Mouse (Mus musculus) intestine, embryonic 15.5 days (tissue): ENCODE data around the gene Gtf2a1. TPM values are rescaled to one million over a fixed set of nuclear protein-coding genes. Genes with fewer than 3 reads are reported as not detected.
"Not testable (repeated sequence)": the region's sequence is repeated elsewhere in the genome, so short reads cannot be mapped to it uniquely, and the experiment has no call there.

ENCODE experiments used
- ATAC-seq: fragments of 200-750 bp; cut with Nextera tagmentation; 2 replicates; pipeline ENCODE4 v1.8.0; 2017; ENCODE audit warnings: moderate TSS enrichment, moderate library complexity
- H3K27ac ChIP-seq: fragments of 300-500 bp; sonication (generic); 2 replicates; pipeline ENCODE4 v1.5.1; 2015; ENCODE audit warnings: mild to moderate bottlenecking, inconsistent platforms
- H3K27me3 ChIP-seq: fragments of 300-500 bp; sonication (generic); replicated peaks from 2 replicates; pipeline ENCODE4 v1.6.1; 2015; ENCODE audit warnings: inconsistent platforms
- H3K36me3 ChIP-seq: fragments of 300-500 bp; sonication (generic); 2 replicates; pipeline ENCODE4 v1.6.1; 2015; ENCODE audit warnings: inconsistent platforms
- H3K4me1 ChIP-seq: fragments of 300-500 bp; sonication (generic); replicated peaks from 2 replicates; pipeline ENCODE4 v1.6.1; 2015; ENCODE audit warnings: inconsistent platforms
- H3K4me2 ChIP-seq: fragments of 300-500 bp; sonication (generic); replicated peaks from 2 replicates; pipeline ENCODE4 v1.6.1; 2015; ENCODE audit warnings: mild to moderate bottlenecking, inconsistent platforms
- H3K4me3 ChIP-seq: fragments of 300-500 bp; sonication (generic); replicated peaks from 2 replicates; pipeline ENCODE4 v1.5.1; 2015; ENCODE audit warnings: inconsistent platforms
- H3K9ac ChIP-seq: fragments of 300-500 bp; sonication (generic); 2 replicates; pipeline ENCODE4 v1.6.1; 2015; ENCODE audit warnings: inconsistent platforms
- H3K9me3 ChIP-seq: fragments of 300-500 bp; sonication (generic); 2 replicates; pipeline ENCODE4 v1.6.1; 2016; ENCODE audit warnings: inconsistent platforms
- WGBS: fragments of 180-500 bp; shearing (Covaris S2); methylation state at CpG from one replicate; pipeline ENCODE4 v1.1.7; 2015; 5-methylcytosine and 5-hydroxymethylcytosine counted together
- polyA plus RNA-seq: library from polyadenylated mRNA; unstranded; fragments of >200 nt; fragmentation: Nextera tagmentation; extraction: Ambion mirVana; gene quantifications from 2 replicates; pipeline ENCODE4 v1.2.1, GENCODE M21; 2015

Gtf2a1 gene
- polyA plus RNA-seq, 1 experiment from 2014 or later: 37.5 TPM

DNA sequence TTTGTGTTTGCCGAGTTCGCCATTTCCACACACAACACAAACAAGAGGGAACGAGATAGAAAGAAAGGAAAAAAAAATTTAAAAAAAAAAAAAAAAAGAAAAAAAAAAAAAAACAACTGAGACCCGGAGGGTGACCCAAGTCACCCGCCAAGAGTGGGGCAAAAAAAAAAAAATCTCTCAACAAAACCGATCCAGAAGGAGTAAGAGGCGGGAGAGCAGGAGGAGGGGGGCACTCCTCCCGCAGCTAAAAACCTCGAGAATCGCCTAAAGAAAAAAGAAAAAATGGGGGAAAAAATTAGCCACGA is 793 bp downstream of the Gtf2a1 start:
- Histone ChIP-seq H3K9ac (peak overlapping the region; percentile 99), H3K27ac (peak overlapping the region; percentile 100), H3K4me2 (peak overlapping the region; percentile 23; the same call in 1 of the 2 replicates), H3K9me3 (no peaks in the 10 kb centered on the region), H3K4me1 (peaks cover 5% of the 10 kb centered on the region; the same call in 1 of the 2 replicates), H3K4me3 (peak overlapping the region; percentile 90), H3K36me3 (0 out of 2 replicates have a peak, but pooled peaks cover 2% of the 10 kb centered on the region), H3K27me3 (no peaks in the 10 kb centered on the region)
- 0% methylated on average over 11 of the region's 11 CpGs for WGBS
- ATAC-seq: no peak

DNA sequence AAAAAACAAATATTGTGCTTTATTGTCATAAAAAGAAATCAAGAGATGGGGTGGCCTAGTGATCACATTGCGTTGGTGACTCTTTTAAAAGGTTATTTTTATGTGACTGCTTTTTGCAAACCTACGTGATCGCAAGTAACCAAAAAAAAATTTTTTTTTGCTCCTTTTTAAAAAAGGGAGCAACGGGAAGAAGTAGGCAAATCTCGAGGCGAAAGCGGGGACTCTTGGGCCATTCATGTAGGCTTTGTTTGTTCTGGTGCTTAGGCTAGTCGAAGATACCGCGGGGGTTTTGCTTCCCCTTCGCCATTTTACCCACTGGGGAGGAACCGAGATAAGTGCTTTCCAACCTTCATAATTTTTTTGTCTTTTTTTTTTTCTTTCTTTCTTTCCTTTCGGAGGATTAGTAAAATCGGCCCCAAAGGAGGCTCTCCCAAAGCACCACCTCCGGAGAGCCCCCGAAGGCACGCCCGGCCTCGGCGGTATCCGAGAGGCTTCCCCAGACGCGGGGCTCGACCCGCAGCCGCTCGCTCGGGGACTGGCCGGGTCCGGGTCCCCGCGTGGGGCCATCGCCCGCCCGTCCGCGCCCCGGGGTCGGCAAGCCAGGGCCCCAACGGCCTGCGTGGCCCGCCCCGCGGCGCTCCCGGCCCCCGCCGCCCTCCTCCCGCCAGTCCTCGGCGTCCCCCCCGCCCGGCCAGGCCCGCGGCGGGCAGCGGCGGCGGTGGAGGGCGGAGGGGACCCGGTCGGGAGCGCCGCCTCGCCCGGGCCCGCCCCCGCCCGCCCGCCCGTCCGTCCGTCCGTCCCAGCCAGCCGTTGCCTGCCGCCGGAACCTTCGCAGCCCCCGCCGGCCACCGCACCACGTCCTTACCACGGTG is 1.4 kb downstream of the Gtf2a1 start:
- WGBS: under 1% methylated on average over 66 of the region's 83 CpGs
- Histone ChIP-seq H3K9me3 (no peaks in the 10 kb centered on the region), H3K4me3 (peak overlapping the region; percentile 90), H3K4me1 (peaks cover 5% of the 10 kb centered on the region; the same call in 1 of the 2 replicates), H3K27ac (peak overlapping the region; percentile 100), H3K27me3 (no peaks in the 10 kb centered on the region), H3K4me2 (peak overlapping the region; percentile 61), H3K9ac (peak overlapping the region; percentile 99), H3K36me3 (0 out of 2 replicates have a peak, but pooled peaks cover 2% of the 10 kb centered on the region)
- peak; percentile 10 for ATAC-seq

DNA sequence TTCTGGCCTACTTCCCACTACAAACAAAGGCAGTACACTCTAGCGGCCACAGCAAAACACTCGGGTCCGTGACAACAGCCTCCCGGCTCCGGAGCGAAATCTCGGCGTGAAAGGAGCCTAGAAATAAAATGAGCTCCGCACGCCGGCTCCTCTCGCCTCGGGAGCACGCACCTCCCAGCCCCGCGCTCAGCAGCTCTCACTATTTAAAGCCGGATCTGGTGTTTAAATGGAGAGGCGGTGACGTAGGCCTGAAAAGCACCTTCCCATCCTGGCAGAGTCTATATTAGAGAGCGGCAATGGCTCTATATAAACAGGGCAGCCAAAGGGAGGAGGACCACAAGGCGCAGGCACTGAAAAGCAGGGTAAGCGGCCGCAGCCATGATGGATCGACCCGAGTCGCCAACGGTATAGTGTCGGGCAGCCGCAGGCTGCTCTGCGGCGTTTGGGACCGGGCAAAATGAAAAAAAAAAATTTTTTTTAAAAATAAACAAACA is 2.1 kb downstream of the Gtf2a1 start:
- WGBS: under 1% methylated on average over 32 of the region's 32 CpGs
- H3K4me3 ChIP-seq: peak overlapping the region; percentile 90
- H3K9ac ChIP-seq: peak overlapping the region; percentile 99
- peak overlapping the region; percentile 61 for H3K4me2 ChIP-seq
- H3K27ac ChIP-seq: peak overlapping the region; percentile 100
- H3K27me3 ChIP-seq: no peaks in the 10 kb centered on the region
- peak; percentile 86 for ATAC-seq
- H3K9me3 ChIP-seq: no peaks in the 10 kb centered on the region
- H3K4me1 ChIP-seq: peaks cover 5% of the 10 kb centered on the region; the same call in 1 of the 2 replicates
- H3K36me3 ChIP-seq: 0 out of 2 replicates have a peak, but pooled peaks cover 4% of the 10 kb centered on the region

DNA sequence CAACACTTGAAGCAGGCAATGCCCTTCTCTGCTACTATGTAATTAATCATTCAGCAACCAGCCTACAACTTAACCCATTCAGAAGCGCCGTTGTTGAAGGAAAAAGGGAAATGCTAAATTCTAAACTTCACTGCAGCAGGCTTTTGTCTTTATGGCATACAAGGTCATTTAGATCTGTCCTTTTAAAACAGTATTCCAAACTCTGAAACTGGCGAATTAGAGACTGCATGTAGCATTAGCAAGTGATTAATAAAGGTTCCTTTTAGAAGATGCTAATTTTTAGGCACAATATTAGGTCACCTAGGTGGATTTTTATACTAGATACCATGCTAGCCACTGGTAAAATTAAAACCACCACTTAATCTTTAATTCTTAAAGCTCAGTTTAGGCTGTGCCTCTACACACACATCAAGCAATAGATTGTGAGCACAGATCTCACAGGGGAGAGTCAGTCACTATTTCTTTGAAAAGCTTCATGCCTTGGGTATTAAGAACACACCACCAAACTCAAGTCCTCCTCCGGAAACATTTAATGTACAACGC is 2.7 kb downstream of the Gtf2a1 start:
- H3K36me3 ChIP-seq: 0 out of 2 replicates have a peak, but pooled peaks cover 4% of the 10 kb centered on the region
- peak overlapping the region; percentile 100; the same call in 1 of the 2 replicates for H3K27ac ChIP-seq
- no peak for ATAC-seq
- H3K4me3 ChIP-seq: peak overlapping the region; percentile 90
- H3K4me2 ChIP-seq: peak overlapping the region; percentile 61
- peaks cover 5% of the 10 kb centered on the region; the same call in 1 of the 2 replicates for H3K4me1 ChIP-seq
- no peaks in the 10 kb centered on the region for H3K27me3 ChIP-seq
- H3K9ac ChIP-seq: peak overlapping the region; percentile 99; the same call in 1 of the 2 replicates
- WGBS: 10% methylated on average over 5 of the region's 5 CpGs
- no peaks in the 10 kb centered on the region for H3K9me3 ChIP-seq

DNA sequence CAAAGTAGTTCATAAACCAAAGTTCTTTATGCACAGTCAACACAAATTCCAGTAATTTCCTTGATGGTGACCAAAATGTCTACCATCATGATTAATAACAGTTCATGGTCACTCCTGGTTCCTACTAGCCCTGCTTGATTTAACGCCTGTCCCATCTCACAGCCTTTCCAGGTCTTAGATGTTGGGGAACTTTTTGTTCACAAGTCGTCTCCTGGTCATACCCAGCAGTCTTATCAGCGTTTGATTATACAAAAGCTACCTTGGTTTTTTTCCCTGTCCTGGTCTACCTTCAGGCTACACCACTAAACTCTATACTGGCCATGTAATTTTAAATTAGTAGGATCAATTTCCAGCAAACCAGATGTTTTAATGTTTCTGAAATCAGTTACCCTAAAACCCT is 3.2 kb downstream of the Gtf2a1 start:
- H3K4me2 ChIP-seq: peak overlapping the region; percentile 61
- WGBS: 49% methylated on average over 3 of the region's 3 CpGs
- no peak for ATAC-seq
- H3K4me1 ChIP-seq: peaks cover 5% of the 10 kb centered on the region; the same call in 1 of the 2 replicates
- H3K27ac ChIP-seq: no peak overlapping the region
- H3K9me3 ChIP-seq: no peaks in the 10 kb centered on the region
- H3K27me3 ChIP-seq: no peaks in the 10 kb centered on the region
- H3K36me3 ChIP-seq: 0 out of 2 replicates have a peak, but pooled peaks cover 4% of the 10 kb centered on the region
- H3K9ac ChIP-seq: 0 out of 2 replicates have a peak overlapping the region, but pooled peaks have one; percentile 99
- peak overlapping the region; percentile 90 for H3K4me3 ChIP-seq

DNA sequence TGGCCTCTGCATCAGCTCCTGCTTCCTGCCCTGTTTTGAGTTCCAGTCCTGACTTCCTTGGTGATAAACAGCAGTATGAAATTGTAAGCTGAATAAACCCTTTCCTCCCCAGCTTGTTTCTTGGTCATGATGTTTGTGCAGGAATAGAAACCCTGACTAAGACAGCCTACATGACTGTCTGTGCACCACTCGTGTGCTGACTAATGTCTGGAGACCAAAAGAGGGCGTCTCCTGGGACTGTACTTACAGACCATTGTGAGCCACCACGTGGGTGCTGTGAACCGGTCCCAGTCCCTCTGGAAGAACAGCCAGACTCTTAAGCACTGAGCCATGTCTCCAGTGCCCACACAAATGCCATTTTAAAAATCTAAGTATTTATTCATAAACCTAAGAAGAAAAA is 4.5 kb downstream of the Gtf2a1 start:
- 96% methylated on average over 4 of the region's 4 CpGs for WGBS
- H3K27ac ChIP-seq, H3K36me3 ChIP-seq, H3K4me2 ChIP-seq, H3K9ac ChIP-seq, H3K9me3 ChIP-seq, H3K4me3 ChIP-seq, H3K4me1 ChIP-seq, ATAC-seq, H3K27me3 ChIP-seq: not testable (repeated sequence)

DNA sequence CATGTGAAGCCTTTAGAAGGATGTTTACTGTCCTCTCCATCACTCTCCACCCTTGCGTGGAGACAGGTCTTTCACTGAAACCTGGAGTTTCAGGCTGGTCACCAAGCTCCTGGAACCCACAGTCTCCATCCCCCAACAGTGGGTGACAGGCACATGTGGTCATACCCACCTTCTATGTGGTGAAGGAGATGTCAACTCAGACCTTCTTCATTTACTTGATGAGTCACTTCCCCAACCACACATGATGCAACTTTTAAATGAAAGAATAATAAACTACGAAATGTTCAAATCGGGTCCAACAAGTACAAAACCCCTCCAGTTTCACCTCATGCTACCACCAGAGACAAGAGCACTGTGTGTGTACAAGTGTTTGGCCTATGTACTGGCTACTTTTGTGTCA is 5.1 kb downstream of the Gtf2a1 start:
- no peak overlapping the region for H3K27ac ChIP-seq
- H3K36me3 ChIP-seq: 0 out of 2 replicates have a peak, but pooled peaks cover 4% of the 10 kb centered on the region
- no peaks in the 10 kb centered on the region for H3K9me3 ChIP-seq
- no peak for ATAC-seq
- no peak overlapping the region for H3K9ac ChIP-seq
- H3K4me3 ChIP-seq: no peak overlapping the region
- H3K4me1 ChIP-seq: peaks cover 5% of the 10 kb centered on the region; the same call in 1 of the 2 replicates
- H3K4me2 ChIP-seq: no peak overlapping the region
- WGBS: 89% methylated on average over 3 of the region's 3 CpGs
- no peaks in the 10 kb centered on the region for H3K27me3 ChIP-seq

DNA sequence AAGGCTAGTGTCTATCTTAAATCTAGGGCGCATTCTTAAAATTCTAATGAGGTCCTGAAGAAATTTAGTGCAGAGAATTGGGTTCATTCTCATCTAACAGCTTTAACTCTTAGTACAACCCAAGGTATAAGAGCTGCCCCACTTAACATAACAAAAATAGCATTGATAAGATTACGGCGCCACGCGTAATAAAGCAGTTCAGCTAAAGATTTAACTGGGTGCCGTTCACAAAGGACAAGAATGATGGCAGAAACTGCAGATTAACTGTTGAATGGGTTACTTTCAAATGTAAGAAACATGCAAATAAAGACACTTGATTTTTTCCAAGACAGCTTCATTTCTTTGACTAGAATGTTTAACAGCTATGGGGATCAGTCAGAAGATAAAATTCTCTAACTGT is 6.9 kb downstream of the Gtf2a1 start:
- Histone ChIP-seq H3K4me1 (peaks cover 5% of the 10 kb centered on the region; the same call in 1 of the 2 replicates), H3K9ac (no peak overlapping the region), H3K4me3 (no peak overlapping the region), H3K36me3 (0 out of 2 replicates have a peak, but pooled peaks cover 4% of the 10 kb centered on the region), H3K9me3 (no peaks in the 10 kb centered on the region), H3K27me3 (no peaks in the 10 kb centered on the region), H3K4me2 (no peak overlapping the region), H3K27ac (no peak overlapping the region)
- 75% methylated on average over 6 of the region's 6 CpGs for WGBS
- no peak for ATAC-seq

DNA sequence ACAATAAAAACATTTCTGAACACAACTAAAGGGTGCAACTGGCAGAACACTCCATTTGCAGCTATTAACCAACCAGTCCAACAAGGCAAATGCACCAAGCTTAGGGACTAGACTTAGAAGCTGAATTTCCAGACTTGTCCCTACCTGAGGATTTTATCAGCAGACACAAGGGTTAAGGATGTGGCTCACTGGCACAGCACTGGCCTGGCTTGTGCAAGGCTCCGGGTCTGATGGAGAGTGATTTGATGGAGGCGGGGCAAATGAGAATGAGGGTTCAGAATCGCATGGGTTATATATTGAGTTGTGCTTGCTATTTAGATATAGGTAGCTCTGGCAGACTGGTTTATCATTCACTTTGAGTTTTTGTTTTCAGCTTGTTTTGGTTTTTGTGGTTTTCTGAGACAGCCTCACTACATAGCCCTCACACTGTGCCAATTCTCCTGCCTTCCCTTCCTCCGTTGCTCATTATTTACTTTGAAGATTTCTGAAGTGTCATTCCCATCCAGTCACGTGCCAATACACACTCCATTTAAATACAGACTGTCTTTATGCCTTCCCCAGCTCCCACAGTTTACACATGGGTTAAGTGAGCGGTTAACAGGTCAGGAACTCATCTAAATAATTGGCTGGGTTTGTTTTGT is 7.8 kb downstream of the Gtf2a1 start:
- H3K36me3 ChIP-seq: 0 out of 2 replicates have a peak, but pooled peaks cover 4% of the 10 kb centered on the region
- 53% methylated on average over 6 of the region's 6 CpGs for WGBS
- H3K27me3 ChIP-seq: no peaks in the 10 kb centered on the region
- no peak for ATAC-seq
- H3K9ac ChIP-seq: no peak overlapping the region
- no peak overlapping the region for H3K4me3 ChIP-seq
- H3K4me1 ChIP-seq: peaks cover 5% of the 10 kb centered on the region; the same call in 1 of the 2 replicates
- no peak overlapping the region for H3K27ac ChIP-seq
- H3K4me2 ChIP-seq: no peak overlapping the region
- H3K9me3 ChIP-seq: no peaks in the 10 kb centered on the region

DNA sequence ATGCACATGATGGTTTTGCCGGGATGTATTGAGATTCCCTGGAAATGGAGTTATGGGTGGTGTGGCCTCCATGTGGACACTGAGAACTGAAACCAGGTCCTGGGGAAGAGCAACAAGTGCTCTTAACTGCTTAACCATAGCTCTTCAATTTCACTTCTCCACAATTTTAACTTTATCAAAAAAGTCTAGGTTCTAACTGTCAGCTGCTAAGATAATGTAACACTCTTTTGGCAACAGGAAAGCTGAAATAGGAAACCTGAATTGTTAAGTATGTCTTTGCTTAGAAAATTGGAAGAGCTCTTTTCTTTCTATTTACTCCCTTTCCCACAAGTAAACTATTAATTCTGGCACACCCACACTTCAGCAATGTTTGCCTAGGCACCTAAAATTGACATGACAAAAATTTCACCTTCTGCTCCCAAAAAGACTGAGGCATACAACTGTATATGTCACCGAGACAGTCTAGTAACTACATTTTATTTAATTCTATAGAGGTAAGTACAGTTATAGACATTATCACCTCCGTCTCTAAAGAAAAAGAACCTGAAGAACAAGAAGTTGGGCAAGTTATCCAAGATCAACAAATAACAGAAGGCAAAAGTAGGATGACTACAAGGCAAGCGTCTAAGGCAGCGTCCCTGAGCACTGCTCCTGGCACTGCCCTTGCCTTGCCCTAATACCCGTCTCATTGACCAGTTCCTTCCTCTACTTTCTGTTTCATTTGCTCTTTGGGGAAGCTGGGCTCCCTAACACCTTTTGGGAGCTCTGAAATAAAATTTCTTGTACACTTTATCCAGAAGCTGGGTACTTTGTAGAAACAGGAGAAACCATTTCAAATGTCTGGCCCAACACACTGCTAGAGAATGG is 8.8 kb downstream of the Gtf2a1 start:
- Histone ChIP-seq H3K4me1 (no peaks in the 10 kb centered on the region), H3K4me2 (no peak overlapping the region), H3K4me3 (no peak overlapping the region), H3K27ac (no peak overlapping the region), H3K9ac (no peak overlapping the region), H3K27me3 (no peaks in the 10 kb centered on the region), H3K36me3 (0 out of 2 replicates have a peak, but pooled peaks cover 4% of the 10 kb centered on the region), H3K9me3 (no peaks in the 10 kb centered on the region)
- 86% methylated on average over 6 of the region's 6 CpGs for WGBS
- ATAC-seq: no peak

DNA sequence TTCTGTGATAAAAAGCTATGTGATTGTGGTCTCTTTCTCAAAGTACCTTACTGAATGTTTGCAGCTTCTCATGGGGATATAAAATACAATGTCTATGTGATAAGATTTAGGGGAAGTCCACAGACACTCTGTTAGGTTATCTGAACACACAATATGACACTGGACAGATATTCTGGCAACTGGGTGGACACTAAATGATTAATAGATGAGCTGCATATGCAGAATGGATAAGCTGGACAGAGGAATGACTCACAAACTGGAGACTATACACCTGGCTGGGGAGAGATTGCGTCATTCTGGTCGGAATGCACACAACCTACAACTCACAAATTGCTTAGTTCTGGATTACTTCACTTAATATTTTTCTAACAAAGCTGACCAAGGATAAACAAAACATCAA is 10.6 kb downstream of the Gtf2a1 start:
- ATAC-seq: no peak
- no peaks in the 10 kb centered on the region for H3K27me3 ChIP-seq
- H3K36me3 ChIP-seq: peaks cover 9% of the 10 kb centered on the region; the same call in 1 of the 2 replicates
- no peak overlapping the region for H3K27ac ChIP-seq
- H3K9ac ChIP-seq: no peak overlapping the region
- 80% methylated on average over 2 of the region's 2 CpGs for WGBS
- H3K4me2 ChIP-seq: no peak overlapping the region
- no peaks in the 10 kb centered on the region for H3K9me3 ChIP-seq
- no peaks in the 10 kb centered on the region for H3K4me1 ChIP-seq
- H3K4me3 ChIP-seq: no peak overlapping the region
